Mouse (Mus musculus): ENCODE measurements around the gene Cdk8.

Cdk8 gene

DNA sequence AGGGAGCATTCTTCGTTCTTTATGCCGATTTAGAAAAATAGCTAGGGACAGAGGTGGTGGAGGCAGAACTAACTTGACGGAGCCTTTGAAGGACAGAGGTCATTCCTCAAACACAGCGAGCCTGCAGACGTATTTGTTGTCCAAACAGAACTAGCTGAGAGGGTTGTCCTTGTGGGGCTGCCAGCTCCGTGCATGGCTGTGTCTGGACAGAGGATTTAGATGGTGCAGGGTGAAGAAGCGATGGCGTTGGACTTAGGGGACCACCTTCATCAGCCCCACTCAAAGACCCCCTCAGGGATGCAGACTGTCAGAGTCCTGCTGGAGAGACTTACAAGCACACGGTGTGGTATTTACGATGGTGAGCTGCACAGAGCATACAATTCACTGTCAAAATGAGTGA is 97.9 kb downstream of the Cdk8 start:
- DNase-seq (ENCODE audit: low spot score in 2 of 2): no peak

DNA sequence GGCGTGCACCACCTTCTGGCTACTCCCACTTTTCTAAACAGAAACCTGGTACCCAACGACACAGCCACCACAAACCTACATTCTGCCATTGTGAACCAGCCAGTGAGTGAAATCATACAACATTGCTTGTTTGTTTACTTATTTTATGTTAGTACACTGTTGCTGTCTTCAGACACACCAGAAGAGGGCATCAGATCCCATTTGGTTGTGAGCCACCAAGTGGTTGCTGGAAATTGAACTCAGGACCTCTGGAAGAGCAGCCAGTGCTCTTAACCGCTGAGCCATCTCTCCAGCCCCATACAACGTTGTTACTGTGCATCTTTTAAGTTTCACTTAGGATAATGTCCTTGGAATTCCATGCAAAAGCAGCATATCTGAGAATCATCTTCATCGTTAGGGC is 98.5 kb downstream of the Cdk8 start:
- DNase-seq (ENCODE audit: low spot score in 2 of 2): no peak

DNA sequence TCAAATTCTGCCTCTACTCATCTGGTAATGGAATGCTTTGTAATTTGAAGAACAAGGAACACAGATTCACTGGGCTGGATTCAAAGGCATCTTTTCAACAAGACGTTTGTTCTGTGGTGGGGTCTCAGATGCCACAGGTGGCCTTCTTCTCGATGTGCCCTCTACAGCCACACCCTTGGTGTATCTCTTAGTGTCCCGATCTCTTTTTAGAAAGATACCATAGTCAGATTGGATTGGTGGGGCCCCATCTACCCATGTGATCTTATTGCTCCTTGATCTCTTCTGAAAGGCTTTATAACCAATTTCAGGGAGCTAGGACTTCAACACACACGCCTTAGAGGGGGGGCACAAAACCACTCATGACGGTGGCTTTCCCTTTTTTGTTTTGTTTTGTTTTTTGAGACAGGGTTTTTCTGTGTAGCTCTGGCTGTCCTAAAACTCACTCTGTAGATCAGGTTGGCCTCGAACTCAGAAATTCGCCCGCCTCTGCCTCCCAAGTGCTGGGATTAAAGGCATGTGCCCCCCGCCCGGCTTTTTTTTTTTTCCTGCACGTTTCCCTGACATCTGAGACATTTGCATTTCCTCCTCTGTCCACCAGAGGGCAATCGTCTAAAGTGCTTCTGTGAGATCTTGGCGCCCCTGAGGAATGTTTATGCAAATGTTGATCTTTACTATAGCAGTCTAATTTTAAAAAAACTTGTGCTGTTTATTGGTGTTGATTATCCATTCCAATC is 99.2 kb downstream of the Cdk8 start:
- DNase-seq (ENCODE audit: low spot score in 2 of 2): peak in 1 of 2 experiments; percentile 65

DNA sequence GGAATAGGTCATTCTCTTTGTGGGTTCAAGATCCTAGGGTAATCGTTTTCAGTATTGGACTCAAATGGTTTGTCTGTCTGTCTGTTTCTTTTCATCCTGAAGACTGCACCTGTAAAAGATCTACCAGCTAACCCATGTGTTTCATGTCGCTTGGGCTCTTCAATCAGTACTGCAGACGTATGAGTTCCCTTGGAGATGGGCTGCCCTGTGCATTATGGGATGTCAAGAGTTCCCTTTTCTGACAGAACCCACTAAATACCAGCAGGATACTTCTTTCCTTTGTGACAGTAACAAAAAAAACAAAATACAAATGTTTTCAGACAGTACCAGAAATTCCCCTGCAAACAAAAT is 99.7 kb downstream of the Cdk8 start:
- no peak for DNase-seq (ENCODE audit: low spot score in 2 of 2)

DNA sequence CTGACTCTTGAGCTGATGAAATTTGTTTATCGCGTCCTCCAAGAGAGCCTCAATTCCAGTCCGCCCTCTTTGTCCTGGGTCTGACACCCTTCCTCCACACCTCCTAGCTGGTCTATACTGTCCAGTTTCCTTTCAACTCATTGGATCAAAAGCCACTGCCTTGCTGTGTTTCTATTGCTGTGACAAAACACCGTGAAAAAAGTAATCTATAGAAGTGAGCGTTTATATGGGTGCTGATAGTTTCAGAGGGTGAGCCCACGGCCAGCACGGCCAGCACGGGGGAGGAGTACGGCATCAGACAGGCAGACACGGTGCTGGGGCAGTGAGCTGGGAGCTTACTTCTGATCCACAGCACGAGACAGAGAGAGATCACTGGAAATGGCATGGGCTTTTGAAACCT is 100.1 kb downstream of the Cdk8 start:
- DNase-seq (ENCODE audit: low spot score in 2 of 2): no peak

DNA sequence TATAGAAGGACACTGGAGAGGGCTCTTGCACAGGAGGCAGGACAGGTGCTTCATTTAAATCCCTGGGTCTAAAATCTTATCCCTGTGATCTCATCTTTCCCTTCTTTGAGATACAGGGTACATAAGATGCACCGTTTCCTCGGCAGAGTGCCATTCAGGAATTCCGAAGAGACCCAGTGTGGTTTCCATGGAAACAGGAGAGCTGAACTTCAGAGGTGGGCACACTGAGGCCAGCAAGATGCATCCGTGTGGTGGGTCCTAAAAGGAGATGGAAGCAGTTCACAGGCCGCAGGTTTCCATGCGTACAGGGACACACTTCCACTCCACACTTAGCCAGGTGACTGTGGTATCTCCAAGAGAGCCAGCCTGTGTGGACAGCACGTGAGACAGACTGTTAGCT is 101.5 kb downstream of the Cdk8 start:
- no peak for DNase-seq (ENCODE audit: low spot score in 2 of 2)

DNA sequence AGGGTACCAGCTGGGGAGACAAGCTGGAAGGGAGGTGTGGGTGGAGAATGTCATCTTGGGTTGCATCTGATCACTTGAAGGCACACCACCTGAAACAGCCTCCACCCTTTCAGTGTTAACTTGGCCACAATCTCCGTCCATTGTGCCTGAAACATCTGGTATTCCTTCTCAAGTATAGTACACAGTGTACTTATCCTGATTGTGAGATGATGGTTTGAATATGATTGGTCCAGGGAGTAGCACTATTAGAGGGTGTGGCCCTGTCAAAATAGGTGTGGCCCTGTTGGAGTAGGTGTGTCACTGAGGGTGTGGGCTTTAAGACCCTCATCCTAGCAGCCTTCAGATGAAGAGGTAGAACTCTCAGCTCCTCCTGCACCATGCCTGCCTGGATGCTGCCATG is 103.4 kb downstream of the Cdk8 start:
- no peak for DNase-seq (ENCODE audit: low spot score in 2 of 2)

DNA sequence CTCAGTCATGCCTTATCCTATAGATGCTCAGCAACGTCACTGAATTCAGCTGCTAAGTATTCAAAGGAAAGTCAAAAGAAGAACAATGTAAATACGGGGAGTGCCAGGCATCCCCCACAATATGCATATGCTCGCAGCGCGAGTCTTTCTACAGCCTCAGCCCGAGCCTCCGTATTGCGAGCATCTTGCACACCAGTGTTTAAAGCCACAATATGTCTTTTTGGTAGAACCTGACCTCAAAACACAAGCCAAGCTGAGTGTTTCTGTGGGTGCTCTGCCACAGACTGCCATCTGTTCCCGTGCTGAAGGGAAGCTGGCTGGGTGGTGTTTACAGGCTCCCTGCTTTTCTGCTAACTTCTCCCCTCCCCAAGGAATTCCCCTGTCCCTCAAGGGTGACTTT is 107.0 kb downstream of the Cdk8 start:
- no peak for DNase-seq (ENCODE audit: low spot score in 2 of 2)

DNA sequence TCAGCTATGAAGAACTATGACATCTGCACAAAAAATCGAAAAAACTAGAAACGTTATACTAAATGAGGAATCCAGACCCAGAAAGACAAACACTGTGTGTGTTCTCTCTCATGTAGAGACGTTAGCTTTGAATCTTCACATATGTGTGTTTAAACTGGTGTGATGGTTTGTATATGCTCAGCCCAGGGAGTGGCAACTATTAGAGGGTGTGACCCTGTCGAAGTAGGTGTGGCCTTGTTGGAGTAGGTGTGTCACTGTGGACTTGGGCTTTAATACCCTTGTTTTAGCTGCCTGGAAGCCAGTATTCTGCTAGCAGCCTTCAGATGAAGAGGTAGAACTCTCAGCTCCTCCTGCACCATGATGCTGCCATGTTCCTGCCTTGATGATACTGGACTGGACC is 109.0 kb downstream of the Cdk8 start:
- no peak for DNase-seq (ENCODE audit: low spot score in 2 of 2)

DNA sequence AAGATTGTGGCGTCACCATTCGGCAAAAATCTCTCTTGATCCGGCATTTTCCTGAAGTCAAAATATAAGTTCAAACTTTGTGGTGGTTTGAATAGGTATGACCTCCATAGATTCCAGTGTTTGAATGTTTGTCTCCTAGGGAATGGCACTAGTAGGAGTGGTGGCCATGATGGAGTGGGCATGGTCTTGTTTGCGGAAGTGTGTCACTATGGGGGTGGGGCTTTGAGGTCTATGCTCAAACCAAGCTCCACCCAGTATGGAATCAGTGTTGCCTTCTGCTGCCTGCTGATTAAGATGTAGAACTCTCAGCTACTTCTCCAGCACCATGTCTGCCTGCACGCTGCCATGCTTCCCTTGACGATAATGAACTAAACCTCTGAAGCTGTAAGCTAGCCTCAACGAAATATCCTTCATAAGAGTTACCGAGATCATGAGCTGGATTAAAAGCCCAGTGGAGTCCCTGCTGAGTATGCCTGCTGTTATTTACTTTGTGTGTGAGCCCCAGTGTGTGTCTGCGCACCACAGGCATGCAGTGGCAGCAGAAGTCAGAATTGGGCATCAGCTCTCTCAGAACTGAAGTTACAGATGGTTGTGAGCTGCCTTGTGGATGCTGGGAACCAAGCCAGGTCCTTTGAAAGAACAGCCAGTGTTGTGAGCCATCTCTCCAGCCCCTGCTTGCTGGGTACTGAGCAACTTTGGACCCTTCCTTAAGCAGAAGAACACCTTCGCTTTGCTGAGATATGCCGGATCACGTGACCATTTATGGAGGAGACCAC is 114.1 kb downstream of the Cdk8 start:
- DNase-seq (ENCODE audit: low spot score in 2 of 2): no peak

DNA sequence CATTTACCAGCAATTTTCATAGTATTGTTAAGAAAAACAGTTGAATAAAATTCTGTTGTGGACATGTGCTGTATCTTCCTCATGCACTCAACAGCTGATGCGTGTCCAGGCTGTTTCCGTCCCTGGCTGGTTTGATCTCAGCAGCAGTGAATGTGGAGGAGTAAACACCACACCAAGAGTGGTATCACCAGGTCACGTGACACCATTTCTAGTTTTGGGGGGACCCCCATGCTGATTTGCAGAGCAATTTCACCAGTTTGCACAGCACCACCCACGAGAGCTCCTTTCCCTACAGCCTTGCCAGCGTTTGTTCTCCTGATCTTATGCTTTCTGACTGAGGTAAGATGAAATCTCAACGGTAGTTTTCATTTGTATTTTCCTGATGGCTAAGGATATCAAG is 116.1 kb downstream of the Cdk8 start:
- DNase-seq (ENCODE audit: low spot score in 2 of 2): no peak

DNA sequence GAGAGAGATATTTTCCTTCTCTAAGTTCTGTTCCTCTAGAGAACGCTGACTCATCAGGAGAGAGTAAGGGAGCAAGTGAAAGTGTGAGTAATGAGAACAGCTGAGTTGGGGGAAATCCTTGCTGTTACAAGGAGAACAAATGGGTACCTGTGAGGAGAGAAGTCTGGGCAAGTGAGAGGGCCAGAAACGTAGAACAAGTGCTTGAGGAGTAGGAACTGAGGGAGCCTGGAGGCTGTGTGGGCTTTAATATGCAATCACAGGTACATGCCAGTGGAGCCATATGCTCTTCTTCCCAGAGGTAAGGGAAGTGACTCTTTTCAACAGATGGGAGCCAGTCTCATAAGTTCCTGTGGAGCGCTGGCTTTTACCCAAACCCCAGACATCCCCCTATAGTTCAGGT is 118.2 kb downstream of the Cdk8 start:
- no peak for DNase-seq (ENCODE audit: low spot score in 2 of 2)

DNA sequence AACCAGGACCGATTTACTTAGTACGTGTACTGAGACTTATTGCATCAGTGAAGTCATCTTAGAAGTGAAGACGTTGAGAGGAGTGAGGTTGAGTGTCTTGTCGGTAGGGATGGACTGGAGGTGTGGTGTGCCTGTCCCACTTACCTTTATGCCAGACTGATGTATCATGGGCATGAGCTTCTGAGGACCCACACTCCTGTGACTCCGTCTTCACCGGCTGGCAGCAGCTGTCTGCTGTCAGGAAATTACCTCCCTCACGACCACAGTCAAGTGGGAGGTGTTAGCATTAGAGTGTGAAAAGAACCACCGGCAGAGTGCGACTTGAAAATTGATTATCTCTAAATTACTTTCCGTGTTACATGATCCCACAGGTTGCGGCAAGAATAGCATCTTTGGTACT is 119.8 kb downstream of the Cdk8 start:
- DNase-seq (ENCODE audit: low spot score in 2 of 2): no peak

DNA sequence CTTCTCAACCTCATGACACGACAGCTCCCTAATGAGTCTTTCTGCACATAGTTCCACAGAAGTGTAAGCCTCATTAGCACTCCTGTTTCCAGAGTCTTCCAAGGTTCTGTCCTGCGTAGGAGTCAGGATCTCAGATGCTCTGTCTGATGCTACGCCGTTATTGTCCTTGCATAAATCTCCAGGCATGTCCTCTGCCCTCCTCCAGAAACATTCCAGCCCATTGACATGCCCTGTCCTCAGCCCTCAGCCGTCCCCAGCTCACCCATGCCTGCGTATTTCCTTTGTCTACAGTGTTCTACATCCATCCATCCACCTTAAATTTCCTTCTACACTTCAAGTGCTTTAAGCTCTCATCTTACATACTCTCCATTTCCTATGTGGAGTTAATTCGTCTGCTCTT is 121.0 kb downstream of the Cdk8 start:
- DNase-seq (ENCODE audit: low spot score in 2 of 2): no peak
